26 mouse cellular contexts compared by ENCODE assay signal in the genomic region with DNA sequence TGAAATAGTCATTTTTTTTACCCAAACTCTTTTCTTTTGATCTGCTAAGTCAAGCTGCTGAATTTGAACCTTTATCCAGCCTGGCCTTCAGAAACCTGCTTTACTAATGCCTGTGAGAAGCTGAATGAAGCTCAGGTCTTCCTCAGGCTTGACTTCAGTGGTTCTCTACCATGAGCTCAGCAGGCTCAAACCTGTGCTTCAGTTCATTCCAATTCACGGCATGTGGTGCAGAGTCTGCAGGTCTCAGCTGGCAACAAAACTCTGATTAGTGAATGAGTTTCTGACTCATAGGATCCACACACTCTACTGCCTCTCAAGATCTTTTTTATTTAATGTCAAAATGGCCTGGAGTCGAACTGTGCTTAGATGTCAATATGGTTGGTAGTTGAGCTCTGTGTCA.
DNase-seq lines count a peak whose midpoint lies in the region; ATAC-seq and TF ChIP-seq lines count a peak whose summit lies in the region.
"Had no signal": no experiment of that assay in that cellular context is flagged by ENCODE, and none has a peak within 500 bp of the region (broad histone marks: within the 10 kb centered on the region; RNA-seq: fewer than 3 reads in every experiment).

No protein-coding gene starts in this region.

- no peak for ATAC-seq in megakaryocyte-erythroid progenitor cell, adult 5-6 weeks (replicated peaks; ENCODE audit: low FRiP score, low TSS enrichment, poor library complexity, severe bottlenecking)
- ATAC-seq: CD4-positive, CD25-positive, alpha-beta regulatory T cell, adult 4 months; forebrain, embryonic 14.5 days; hindbrain, embryonic 16.5 days; intestine, embryonic 15.5 days; midbrain, embryonic 16.5 days had no signal

- peak; percentile 25 for DNase-seq in left cerebral cortex, postnatal 4 days
- no peak for DNase-seq in left cerebral cortex, adult 2 months (ENCODE audit: extremely low spot score in 1 of 2, low spot score in 2 of 2)
- peak; percentile 50 for DNase-seq in cerebellum, adult 11-12 months
- DNase-seq in cerebellum, adult 9-11 months: peak; percentile 50
- no peak for DNase-seq in urinary bladder, adult 2 months (ENCODE audit: low spot score)
- no peak for DNase-seq in right cerebral cortex, postnatal 10 days (ENCODE audit: low spot score in 2 of 2)
- DNase-seq: gastrocnemius, postnatal 14 days; heart, postnatal 14 days; kidney, adult 2 months; layer of hippocampus, postnatal 36 days; liver; lung, embryonic 14.5 days; lung, postnatal 14 days; right cerebral cortex, adult 18-20 months; right cerebral cortex, postnatal 4 days had no signal

- H3K27ac ChIP-seq in left cerebral cortex, adult 2 months: no peak overlapping the region
- H3K27ac ChIP-seq: hindbrain, embryonic 10.5 days; intestine, embryonic 15.5 days; liver, embryonic 14.5 days; midbrain, embryonic 10.5 days; neural tube, embryonic 12.5 days had no signal

- intact Hi-C loops in left cerebral cortex, postnatal 4 days (cut with DNase I): no loop called here
- intact Hi-C loops in left cerebral cortex, adult 2 months (cut with DNase I): no loop called here

- no peak for TF ChIP-seq CTCF in left cerebral cortex, adult 2 months (IDR thresholded peaks at IDR 0.05)

- no peak overlapping the region for H3K4me3 ChIP-seq in left cerebral cortex, adult 2 months
- H3K4me3 ChIP-seq: hindbrain, embryonic 10.5 days; intestine, embryonic 15.5 days; midbrain, embryonic 10.5 days; myocyte; neural tube, embryonic 12.5 days had no signal

Comparison
In these comparisons a context has a peak if more than half of its experiments do, and no peak if none do; other contexts are left out.
1. DNase-seq: peak in left cerebral cortex, postnatal 4 days (single experiment), cerebellum, adult 11-12 months (single experiment) and cerebellum, adult 9-11 months (single experiment); none in left cerebral cortex, adult 2 months (0 of 2), urinary bladder, adult 2 months (single experiment) and right cerebral cortex, postnatal 10 days (0 of 2).